Mouse (Mus musculus) monocyte, adult 2 months (primary cell): ENCODE data around the gene Fcnb.

Experiments used
- DNase-seq, 2 experiments: peaks; one replicate each; pipeline ENCODE4 v3.0.0; 2022; ENCODE audit warnings: low spot score in 2 of 2, low read depth in 1 of 2

Gene Fcnb

DNA sequence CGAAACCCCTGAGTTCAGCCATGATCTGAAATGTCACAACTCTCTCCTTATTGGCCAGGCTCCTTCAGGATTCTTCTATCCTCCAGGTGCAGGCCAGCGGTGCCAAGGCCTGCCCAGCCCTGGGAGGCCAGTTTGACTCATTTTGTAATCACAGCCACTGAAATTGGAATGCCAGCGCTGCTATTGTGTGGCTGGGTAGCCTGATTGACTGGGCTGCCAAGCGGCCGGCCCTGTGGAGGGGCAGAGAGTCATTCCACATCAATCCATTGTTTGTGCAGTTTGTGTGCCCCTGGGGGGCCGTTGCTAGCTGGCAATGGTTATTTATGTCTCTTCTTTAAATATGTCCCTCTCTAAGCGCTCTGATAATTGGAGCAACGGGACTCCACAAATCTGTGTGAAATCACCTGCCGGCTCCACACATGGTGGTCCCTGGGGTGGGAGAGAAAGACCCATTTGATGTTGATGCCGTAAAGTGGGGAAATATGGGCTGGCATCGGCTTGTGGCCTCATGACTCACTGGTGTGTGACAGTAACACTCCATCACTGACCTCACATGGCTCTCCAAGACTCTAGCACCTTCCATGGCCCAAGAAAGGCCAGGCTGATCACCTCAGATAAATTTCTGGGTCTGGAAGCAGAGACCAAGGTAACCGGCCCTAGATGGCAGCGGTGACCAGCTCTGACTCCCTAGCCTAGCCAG lies 50.5 kb downstream of the Fcnb start:
- DNase-seq, result no peak

DNA sequence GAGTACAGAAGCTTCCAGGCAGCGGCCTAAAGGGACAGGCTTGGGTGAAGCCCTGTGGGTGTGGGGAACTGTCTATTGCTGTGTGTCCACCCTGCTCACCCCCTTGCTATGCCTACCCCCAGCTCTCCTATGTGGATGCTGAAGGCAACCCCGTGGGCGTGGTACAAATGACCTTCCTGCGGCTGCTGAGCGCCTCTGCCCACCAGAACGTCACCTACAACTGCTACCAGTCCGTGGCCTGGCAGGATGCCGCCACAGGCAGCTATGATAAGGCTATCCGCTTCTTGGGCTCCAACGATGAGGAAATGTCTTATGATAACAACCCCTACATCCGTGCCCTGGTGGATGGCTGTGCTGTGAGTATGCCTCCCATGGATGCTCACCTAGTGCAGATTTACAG lies 52.2 kb downstream of the Fcnb start:
- DNase-seq, result no peak

- DNase-seq, result no peak
Observed at GRCm38 (mm10) chr2:28031860-28032259, 52.8 kb downstream of the Fcnb start.
